Mouse (Mus musculus) heart, embryonic 11.5 days (tissue): ENCODE measurements around the gene Mto1. TPM values are rescaled to one million over a fixed set of nuclear protein-coding genes. Genes with fewer than 3 reads are reported as not detected.

Experiments used
- ATAC-seq: fragments of 200-750 bp; cut with Nextera tagmentation; replicated peaks from 2 replicates; pipeline ENCODE4 v1.8.0; 2017; ENCODE audit warnings: moderate library complexity; ENCODE audit not compliant: insufficient number of reproducible peaks, low FRiP score, low TSS enrichment
- H3K27ac ChIP-seq: fragments of 300-500 bp; sonication (generic); 2 replicates; pipeline ENCODE4 v1.5.1; 2014; ENCODE audit warnings: mild to moderate bottlenecking, low read depth, low read length
- H3K27me3 ChIP-seq: fragments of 300-500 bp; sonication (generic); 2 replicates; pipeline ENCODE4 v1.6.1; 2014; ENCODE audit warnings: mild to moderate bottlenecking, low read length, mixed read lengths; ENCODE audit not compliant: control insufficient read depth, insufficient read depth
- H3K36me3 ChIP-seq: fragments of 300-500 bp; sonication (generic); 2 replicates; pipeline ENCODE4 v1.6.1; 2014; ENCODE audit warnings: mild to moderate bottlenecking, low read length, moderate library complexity, mixed read lengths; ENCODE audit not compliant: control insufficient read depth, insufficient read depth
- H3K4me1 ChIP-seq: fragments of 300-500 bp; sonication (generic); 2 replicates; pipeline ENCODE4 v1.6.1; 2014; ENCODE audit warnings: low read length; ENCODE audit not compliant: control insufficient read depth, insufficient read depth
- H3K4me2 ChIP-seq: fragments of 300-500 bp; sonication (generic); 2 replicates; pipeline ENCODE4 v1.6.1; 2014; ENCODE audit warnings: mild to moderate bottlenecking, moderate library complexity
- H3K4me3 ChIP-seq: fragments of 300-500 bp; sonication (generic); 2 replicates; pipeline ENCODE4 v1.5.1; 2014; ENCODE audit warnings: low read depth, low read length
- H3K9ac ChIP-seq: fragments of 300-500 bp; sonication (generic); 2 replicates; pipeline ENCODE4 v1.6.1; 2014; ENCODE audit warnings: mild to moderate bottlenecking, low read depth, low read length, moderate library complexity
- H3K9me3 ChIP-seq: fragments of 300-500 bp; sonication (generic); replicated peaks from 2 replicates; pipeline ENCODE4 v1.6.1; 2016; ENCODE audit warnings: low read length; ENCODE audit not compliant: control insufficient read depth
- WGBS: fragments of 180-500 bp; shearing (Covaris S2); extraction: QIAGEN DNeasy Blood & Tissue Kit; methylation state at CpG from one replicate; pipeline ENCODE4 v1.1.7; 2014; ENCODE audit not compliant: insufficient replicate concordance; 5-methylcytosine and 5-hydroxymethylcytosine counted together
- polyA plus RNA-seq: library from polyadenylated mRNA; unstranded; fragments of >200 nt; fragmentation: Nextera tagmentation; extraction: Ambion mirVana; gene quantifications from 2 replicates; pipeline ENCODE4 v1.2.1, GENCODE M21; 2014

Gene Mto1
- polyA plus RNA-seq, 1 experiment from 2014 or later: 27.6 TPM

DNA sequence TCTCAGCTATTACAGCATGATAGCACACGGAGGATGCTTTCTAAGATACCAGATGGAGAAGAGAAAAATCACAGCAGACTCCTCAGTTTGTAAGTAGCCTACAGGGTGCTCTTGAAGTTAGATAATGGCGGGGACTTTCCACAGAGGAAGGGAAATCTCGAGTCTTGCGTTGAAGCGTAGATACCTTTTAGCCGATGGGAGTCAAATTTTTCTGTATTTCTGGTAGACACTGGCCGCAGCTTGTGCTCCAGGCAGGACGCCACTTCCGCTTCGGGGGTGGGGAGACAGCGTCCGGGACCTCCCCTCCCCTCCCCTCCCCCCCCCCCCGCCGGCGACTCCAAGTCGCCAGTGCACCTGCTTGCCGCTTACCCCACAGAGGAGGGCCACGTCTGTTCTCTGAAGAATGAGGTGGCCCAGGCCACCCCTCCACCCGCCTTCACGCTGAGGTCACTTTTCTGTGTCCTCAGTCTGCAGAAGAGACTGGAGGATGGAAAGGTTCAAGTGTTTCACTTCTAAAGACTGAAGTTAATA, 40.9 kb downstream of the Mto1 start, which contains the start of gene Eef1a1:
Gene Eef1a1, minus strand, starts transcription at position 262 of the 531 bp plus-strand sequence.
- H3K27ac ChIP-seq: peak within 1 kb of the TSS; percentile 46
- H3K4me3 ChIP-seq: peak within 1 kb of the TSS; percentile 46
- no peaks in the 10 kb centered on the region for H3K36me3 ChIP-seq
- no peaks in the 10 kb centered on the region for H3K9me3 ChIP-seq
- WGBS: 3% methylated on average over 15 of the region's 20 CpGs
- H3K9ac ChIP-seq: peak within 1 kb of the TSS; percentile 67
- peak within 1 kb of the TSS; percentile 62 for H3K4me2 ChIP-seq
- ATAC-seq: peak; percentile 47; the same call in 1 of the 2 replicates
- H3K27me3 ChIP-seq: no peaks in the 10 kb centered on the region
- no peaks in the 10 kb centered on the region for H3K4me1 ChIP-seq

DNA sequence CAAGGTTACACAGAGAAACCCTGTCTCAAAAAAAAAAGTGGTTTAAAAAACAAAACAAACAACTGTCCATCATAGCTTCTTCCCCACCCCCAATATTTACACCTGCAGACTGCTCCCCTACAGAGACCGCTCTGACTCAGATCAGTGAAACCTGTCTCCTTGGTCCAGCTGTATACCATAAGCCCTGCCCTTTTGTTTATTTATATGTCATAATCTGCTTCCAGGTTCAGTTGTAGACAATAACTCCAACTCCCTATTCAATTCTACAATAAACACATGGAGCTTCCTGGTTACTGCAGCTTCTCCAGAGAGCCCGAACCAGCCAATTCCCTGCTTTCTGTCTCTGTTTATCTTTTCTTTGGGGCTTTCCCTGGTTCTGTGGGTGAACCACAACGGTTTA, 43.2 kb downstream of the Mto1 start:
- H3K9ac ChIP-seq: no peak overlapping the region
- no peaks in the 10 kb centered on the region for H3K4me1 ChIP-seq
- H3K9me3 ChIP-seq: no peaks in the 10 kb centered on the region
- H3K27me3 ChIP-seq: no peaks in the 10 kb centered on the region
- no peaks in the 10 kb centered on the region for H3K36me3 ChIP-seq
- no peak overlapping the region for H3K4me2 ChIP-seq
- no peak for ATAC-seq
- H3K4me3 ChIP-seq: no peak overlapping the region
- H3K27ac ChIP-seq: no peak overlapping the region
- WGBS: 70% methylated on average over 3 of the region's 3 CpGs

DNA sequence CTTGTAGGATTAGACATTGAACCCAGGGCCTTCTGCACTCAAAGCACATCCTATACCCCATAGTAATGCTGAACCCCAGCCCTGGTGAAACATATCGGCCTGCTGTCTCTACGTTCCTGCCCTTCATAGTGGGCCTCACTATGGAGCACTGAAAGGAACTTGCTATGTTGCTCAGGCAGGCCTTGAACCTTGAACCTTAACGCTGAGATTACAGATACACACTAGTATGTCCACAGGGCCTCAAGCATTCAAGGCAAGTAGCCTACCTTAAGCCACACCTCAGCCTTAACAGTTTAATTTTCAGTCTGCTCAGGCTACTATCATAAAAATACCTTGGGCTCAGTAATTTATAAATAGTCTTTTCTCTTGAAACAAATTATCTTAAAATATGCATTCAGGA, 44.2 kb downstream of the Mto1 start:
- no peak for ATAC-seq
- WGBS: 85% methylated on average over 3 of the region's 3 CpGs

DNA sequence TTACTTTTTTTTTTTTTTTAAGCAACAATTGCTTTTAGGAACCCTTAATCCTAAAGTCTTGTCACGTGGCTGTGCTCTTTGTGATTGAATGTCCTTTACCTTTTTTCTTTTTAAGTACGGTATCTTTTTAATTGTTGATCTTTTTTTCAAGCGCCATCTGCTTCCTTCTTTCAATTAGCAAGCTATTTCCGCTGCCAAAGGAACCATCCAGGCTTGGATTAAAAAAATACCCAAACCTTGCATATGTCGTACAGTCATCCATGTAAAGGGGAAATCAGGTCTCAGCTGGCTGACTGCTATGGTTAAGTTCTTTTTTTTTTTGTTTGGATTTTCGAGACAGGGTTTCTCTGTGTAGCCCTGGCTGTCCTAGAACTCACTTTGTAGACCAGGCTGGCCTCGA, 45.2 kb downstream of the Mto1 start:
- Histone ChIP-seq H3K4me1 (no peaks in the 10 kb centered on the region), H3K27ac (no peak overlapping the region), H3K27me3 (no peaks in the 10 kb centered on the region), H3K9me3 (no peaks in the 10 kb centered on the region), H3K4me2 (no peak overlapping the region), H3K9ac (no peak overlapping the region), H3K4me3 (no peak overlapping the region), H3K36me3 (no peaks in the 10 kb centered on the region)
- ATAC-seq: no peak
- WGBS: 89% methylated on average over 7 of the region's 7 CpGs

More for the DNA sequence above, 44.2 kb downstream of the Mto1 start:
- no peaks in the 10 kb centered on the region for H3K9me3 ChIP-seq
- H3K36me3 ChIP-seq: no peaks in the 10 kb centered on the region
- no peak overlapping the region for H3K27ac ChIP-seq
- H3K4me1 ChIP-seq: no peaks in the 10 kb centered on the region
- H3K4me2 ChIP-seq: no peak overlapping the region
- no peak overlapping the region for H3K4me3 ChIP-seq
- H3K9ac ChIP-seq: no peak overlapping the region
- H3K27me3 ChIP-seq: no peaks in the 10 kb centered on the region

DNA sequence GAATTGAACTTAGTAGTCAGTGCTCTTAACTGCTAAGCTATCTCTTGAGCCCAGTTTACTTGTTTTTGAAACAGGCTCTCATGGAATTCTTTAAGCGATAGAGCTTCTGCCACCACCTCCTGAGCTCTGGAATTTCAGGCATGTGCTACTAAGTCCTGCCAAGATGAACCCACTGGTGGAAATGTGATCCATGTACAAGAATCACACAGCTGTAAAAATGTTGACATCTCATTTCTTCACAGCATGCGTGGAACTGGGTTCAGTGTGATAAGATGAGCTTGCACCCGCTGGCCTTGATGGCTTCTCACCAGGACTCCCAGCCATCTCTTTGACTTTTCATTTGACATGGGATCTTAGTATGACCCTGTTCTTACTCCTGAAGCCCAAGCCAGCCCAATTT, 52.4 kb downstream of the Mto1 start:
- Histone ChIP-seq H3K27me3 (no peaks in the 10 kb centered on the region), H3K4me3 (no peak overlapping the region), H3K27ac (peak overlapping the region; percentile 10), H3K4me2 (no peak overlapping the region), H3K9ac (no peak overlapping the region), H3K9me3 (no peaks in the 10 kb centered on the region), H3K4me1 (peaks cover 18% of the 10 kb centered on the region), H3K36me3 (no peaks in the 10 kb centered on the region)
- WGBS: 16% methylated on average over 3 of the region's 3 CpGs
- ATAC-seq: no peak

DNA sequence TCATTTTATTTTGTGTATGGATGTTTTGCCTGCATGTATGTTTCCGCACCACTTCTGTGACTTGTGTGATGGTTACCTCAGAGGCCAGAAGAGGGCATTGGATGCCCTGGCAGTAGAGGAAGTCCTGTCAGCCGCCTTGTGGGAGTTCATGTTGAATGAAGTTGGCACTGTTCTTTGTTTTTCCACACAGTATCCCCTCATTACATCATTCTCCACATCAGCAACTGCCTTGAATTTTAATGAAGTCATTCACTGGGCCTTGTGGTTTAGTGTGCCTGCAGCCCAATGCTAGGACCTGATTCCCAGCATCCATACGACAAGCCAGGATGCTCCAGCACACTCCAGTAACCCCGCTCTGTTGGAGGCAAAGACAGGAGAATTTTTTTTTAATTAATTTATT, 53.3 kb downstream of the Mto1 start:
- Histone ChIP-seq H3K4me2 (no peak overlapping the region), H3K9me3 (no peaks in the 10 kb centered on the region), H3K27ac (no peak overlapping the region), H3K4me1 (peaks cover 25% of the 10 kb centered on the region), H3K36me3 (no peaks in the 10 kb centered on the region), H3K9ac (no peak overlapping the region), H3K27me3 (no peaks in the 10 kb centered on the region), H3K4me3 (no peak overlapping the region)
- WGBS: 87% methylated on average over 4 of the region's 4 CpGs
- ATAC-seq: no peak

DNA sequence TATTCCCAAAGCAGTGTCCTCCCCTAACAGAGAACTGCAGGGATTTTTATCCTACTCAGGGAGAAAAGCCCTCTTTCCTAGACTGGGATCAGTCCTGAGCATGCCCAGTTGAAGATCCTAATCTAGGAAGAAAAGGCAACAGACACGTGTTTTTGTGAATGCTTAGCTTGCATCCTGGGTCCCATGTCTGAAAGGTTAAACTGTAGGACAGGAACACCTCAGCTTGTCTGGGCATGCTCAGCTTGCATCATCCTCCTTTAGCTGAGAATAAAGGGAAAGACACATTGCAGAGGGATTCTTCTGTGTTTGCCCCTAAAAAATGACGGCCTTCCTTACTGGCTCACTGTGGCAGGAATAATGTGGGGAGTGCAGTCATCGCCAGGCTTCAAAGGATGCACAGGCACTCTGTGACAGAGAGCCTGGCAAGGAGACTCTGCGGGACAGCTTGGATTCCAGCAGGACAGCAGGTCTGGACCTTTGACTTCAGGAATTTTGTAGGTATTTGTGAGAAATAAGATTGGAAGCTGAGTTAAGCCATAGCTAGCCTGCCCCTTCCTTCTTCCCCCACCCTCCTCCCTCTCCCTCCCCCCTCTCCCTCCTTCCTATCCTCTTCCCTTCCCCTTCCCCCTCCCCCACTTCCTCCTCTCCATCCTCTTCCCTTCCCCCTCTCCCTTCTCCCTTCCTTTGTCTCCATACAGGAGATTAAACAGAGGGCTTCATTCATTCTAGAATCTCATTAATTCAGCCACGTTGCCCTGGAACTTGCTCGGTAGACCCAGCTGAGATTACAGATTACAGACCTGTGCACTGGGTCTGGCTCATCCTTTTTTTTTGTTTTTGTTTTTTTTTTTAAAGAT, 55.4 kb downstream of the Mto1 start:
- Histone ChIP-seq H3K9me3 (no peaks in the 10 kb centered on the region), H3K27ac (peak overlapping the region; percentile 63), H3K4me3 (no peak overlapping the region), H3K4me2 (no peak overlapping the region), H3K9ac (0 out of 2 replicates have a peak overlapping the region, but pooled peaks have one; percentile 7), H3K36me3 (no peaks in the 10 kb centered on the region), H3K27me3 (no peaks in the 10 kb centered on the region), H3K4me1 (peaks cover 29% of the 10 kb centered on the region)
- no peak for ATAC-seq
- WGBS: 14% methylated on average over 6 of the region's 6 CpGs

DNA sequence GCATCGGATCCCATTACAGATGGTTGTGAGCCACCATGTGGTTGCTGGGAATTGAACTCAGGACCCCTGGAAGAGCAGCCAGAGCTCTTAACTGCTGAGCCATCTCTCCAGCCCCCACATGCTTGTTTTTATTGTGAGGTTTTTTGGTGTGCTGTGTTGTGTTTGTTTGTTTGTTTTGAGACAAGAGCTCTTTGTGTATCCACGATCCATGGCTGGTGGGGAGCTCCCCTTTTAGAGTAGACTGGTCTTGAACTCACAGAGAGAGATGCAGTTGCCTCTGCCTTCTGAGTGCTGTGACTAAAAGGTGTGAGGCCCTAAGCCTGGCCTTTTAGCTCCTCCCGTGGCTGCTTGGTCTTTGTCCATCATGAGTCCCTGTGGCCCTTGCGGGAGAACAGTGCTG, 56.1 kb downstream of the Mto1 start:
- 69% methylated on average over 4 of the region's 4 CpGs for WGBS
- ATAC-seq: no peak
- Histone ChIP-seq H3K27ac (no peak overlapping the region), H3K9ac (no peak overlapping the region), H3K4me1 (peaks cover 29% of the 10 kb centered on the region), H3K27me3 (no peaks in the 10 kb centered on the region), H3K9me3 (no peaks in the 10 kb centered on the region), H3K4me3 (no peak overlapping the region), H3K4me2 (no peak overlapping the region), H3K36me3 (no peaks in the 10 kb centered on the region)
